Mouse (Mus musculus) ovary, adult 2 months (tissue): Measurements from ENCODE around the gene Fstl3. TPM values are rescaled to one million over a fixed set of nuclear protein-coding genes. Genes with fewer than 3 reads are reported as not detected.

Experiments
- polyA plus RNA-seq: library from polyadenylated mRNA; depleted of rRNA; stranded (reverse); fragments of >200 nt; gene quantifications from 2 replicates; pipeline ENCODE4 v1.2.3, GENCODE M21; 2012; rRNA removed

Gene Fstl3
- polyA plus RNA-seq: 44.1 and 45.1 TPM in 2 replicates

DNA sequence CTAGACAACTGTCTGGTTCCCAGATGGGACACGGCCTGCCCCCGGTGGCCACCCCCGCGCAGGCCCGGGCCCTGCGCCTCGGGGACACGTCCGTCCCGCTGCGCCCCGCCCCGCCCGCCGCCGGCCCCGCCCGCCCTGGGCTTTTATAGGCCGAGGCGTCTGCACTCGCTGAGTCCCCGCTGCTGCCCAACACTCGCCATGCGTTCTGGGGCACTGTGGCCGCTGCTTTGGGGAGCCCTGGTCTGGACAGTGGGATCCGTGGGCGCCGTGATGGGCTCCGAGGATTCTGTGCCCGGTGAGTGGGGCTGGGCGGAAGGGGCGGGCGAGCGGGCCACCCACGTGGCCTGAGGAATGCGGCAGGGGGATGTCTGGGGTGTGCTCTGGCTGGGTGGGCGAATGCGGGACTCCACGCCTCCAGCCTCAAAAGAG, at the start of gene Fstl3:
Gene Fstl3 (plus strand): TSS at position 170 of the 429 bp plus-strand sequence.

DNA sequence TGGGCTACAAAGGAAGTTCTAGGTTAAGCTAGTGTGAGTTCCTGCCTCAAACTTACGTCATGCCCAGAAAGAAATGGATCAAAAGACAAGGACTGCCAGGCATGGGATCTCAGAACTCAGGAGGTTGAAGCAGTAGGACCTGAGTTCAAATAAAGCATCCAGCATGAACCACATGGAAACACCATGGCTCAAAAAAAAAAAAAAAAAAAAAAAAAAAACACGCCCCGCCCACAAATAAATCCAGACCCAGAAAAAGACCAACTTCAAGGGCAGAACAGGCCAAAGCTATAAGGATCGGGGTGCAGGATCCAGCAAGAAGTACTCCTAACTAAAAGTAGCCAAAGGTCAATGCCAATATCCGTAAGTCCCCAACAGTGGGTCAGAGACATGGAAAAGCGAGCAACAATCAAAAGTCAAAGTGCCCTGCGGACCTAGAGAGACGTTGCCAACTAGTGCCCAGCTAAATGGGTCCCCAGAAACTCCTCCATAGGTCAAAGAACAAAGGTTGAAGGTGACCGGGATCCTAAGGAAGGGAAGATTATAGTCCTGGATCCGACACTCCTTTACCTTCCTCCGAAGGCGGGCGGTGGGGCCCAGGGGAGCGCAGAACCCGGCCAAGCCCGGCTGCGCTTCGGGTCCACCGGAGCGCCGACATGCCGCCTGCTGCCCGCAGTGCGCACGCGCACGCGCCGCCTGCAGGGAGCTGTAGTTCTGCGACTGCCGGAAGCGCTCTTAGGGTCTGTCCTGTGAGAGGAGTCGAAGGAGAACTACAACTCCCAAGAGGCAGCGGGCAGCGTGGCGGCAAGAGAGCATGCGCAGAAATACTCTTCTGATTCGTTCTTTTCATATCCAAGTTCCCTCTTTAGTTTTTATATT, 30.9 kb upstream of the Fstl3 start, which contains the start of gene Polrmt:
Gene Polrmt (minus strand): TSS at position 684 of the 876 bp plus-strand sequence.

DNA sequence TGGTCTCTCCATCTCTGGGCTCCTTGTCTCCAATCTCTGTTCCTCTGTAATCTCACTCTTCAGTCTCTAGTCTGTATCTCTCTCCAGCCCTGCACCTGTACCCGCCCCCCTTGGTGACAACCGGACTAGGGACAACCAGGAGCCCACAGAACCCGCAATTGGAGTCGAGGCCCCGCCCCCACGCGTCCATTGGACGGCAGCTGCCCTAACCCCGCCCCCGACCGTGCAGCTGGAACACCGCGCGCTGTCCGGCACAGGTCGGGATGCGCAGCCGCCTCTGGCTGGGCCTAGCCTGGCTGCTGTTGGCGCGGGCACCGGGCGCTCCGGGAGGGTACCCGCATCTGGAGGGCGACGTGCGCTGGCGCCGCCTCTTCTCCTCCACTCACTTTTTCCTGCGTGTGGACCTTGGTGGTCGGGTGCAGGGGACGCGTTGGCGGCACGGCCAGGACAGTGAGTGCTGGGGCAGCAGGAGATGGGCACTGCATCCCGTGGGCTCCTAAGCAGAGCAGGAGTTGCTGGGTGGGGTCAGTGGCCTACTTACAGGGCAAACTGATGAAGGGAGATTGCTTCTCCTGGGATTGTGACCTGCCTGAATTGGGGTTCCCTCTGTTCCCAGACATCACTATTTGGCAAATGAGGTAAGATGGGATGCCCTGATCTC, 22.1 kb upstream of the Fstl3 start, which contains the start of gene Fgf22:
Gene Fgf22 (plus strand): TSS at position 221 of the 661 bp plus-strand sequence.

DNA sequence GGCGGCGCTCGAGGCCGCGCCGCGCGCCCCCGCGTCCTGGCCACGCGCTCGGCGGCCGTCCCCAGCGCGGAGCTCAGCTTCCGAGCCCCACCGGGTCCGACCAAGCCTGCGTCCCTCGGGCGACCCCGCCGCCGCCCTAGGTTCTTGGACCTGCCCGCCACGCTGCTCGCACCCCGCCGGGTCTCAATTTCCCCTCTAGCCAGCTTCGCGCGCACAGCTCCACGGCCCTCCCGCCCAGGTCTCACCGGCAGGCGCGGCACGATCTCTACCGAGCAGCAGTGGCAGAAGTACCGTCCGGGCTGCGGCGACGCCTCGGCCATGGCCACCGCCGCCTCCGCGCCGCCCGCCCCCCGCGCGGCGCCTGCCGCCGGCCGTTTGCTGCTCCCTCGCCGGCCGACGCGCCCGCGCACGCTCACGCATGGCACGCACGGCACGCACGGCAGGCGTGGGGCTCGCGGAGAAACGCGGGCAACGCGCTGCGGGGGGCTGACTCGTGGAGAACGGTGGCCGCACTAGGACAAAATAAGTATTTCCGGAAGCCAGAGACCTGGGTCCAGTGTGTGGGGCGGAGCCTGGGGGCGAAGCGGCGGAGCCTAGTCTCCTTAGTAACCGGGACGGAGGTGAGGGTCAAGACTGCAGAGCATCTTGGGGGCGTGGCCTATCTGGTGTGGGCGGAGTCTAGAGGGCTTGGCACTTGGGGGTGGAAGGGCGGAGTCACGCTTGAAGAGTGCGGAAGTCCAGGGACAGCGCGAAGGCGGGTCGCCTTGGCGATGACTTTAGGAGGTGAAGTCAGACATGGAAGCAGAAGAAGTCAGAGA, 10.4 kb upstream of the Fstl3 start, which contains the start of gene Rnf126:
Gene Rnf126 (minus strand): TSS at position 445 of the 818 bp plus-strand sequence.

DNA sequence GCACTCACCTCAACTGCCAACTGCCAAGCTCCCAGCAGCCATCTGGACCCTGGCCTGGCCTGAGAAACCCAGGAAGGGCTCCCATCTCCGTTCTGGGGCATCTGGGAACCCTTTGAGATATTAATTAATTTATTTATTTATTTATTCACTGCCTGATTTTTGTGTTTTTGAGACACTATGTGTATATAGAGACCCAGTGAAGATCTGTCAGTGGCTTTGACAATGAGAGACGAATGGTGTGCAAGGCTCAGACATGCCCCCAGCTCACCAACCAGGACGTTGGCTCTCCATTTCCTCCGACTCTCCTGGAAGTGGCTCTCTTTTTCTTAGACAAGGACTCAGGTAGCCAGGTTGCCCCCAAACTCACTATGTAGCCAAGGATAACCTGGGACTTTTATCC, 13.8 kb downstream of the Fstl3 start, which contains the start of gene Prss57:
Gene Prss57 (minus strand): TSS at position 101 of the 400 bp plus-strand sequence.

DNA sequence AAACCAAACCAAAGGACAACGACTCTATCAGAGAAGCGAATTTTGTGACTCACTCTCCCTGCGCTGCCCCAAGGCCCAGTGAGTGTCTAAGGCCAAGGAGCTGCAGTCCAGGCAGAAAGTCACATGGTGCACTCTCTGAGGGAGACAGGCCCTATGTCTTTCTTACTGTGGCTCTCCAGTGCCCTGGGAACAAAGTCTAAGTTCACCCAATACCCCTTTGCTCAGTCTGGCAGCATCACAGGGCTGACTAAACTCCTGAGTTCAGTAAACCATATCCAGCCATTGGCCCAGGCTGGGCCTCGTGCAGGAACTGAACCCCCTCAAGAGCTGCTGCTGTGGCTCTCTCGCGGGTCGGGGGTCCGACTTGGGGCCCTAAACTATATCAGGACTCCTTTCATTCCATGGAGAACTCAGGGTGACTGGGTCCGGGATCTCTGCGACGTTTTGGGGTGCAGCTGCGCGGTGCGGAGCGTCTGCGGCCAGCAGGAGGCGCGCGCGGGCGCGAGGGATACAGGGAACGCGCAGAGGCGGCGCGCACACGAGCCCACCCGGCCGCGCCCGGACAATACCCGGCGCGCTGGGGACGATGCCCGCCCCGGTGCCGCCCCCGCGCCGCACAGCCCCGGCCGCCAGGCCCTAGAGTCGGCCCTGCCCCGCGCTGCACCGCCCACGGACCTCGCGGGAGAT, 16.1 kb downstream of the Fstl3 start, which contains the start of gene Palm:
Gene Palm (plus strand): TSS at position 522 of the 687 bp plus-strand sequence.

DNA sequence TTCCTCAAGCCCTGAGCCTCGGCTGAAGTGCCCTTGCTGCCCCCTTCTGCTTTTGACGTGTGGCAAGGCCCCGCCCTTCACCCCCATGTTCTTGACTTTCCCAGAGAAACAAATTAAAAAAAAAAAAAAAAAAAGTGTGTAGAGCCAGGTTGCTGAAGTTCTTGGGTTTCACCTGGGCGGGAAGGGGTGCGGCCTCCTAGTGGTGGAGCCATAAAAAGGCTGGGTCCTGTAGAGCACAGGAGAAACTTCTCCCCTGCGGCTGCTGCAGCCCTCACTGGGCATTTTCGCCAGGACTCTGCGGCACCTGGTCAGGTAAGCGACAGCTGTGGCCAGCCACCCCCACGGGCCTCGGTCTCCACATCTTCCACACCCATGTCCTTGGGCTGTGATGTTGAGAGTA, 43.7 kb downstream of the Fstl3 start, which contains the start of gene Misp:
Gene Misp (plus strand): TSS at position 208 of the 400 bp plus-strand sequence.

Other genes with a start within 250 kb of the Fstl3 start
- 46.8 and 52.3 TPM in 2 replicates for gene Plpp2, start 243.5 kb upstream of the Fstl3 start, polyA plus RNA-seq
- gene Mier2, start 222.1 kb upstream of the Fstl3 start, polyA plus RNA-seq: 205 and 206 TPM in 2 replicates
- not detected in 2 replicates for gene Theg, start 189.9 kb upstream of the Fstl3 start, polyA plus RNA-seq
- gene C2cd4c, start 163.2 kb upstream of the Fstl3 start, polyA plus RNA-seq: 1.0 and 1.1 TPM in 2 replicates
- 23.4 and 27.1 TPM in 2 replicates for gene Shc2, start 139.4 kb upstream of the Fstl3 start, polyA plus RNA-seq
- gene Odf3l2, start 131.5 kb upstream of the Fstl3 start, polyA plus RNA-seq: not detected in 2 replicates
- 0.37 and 0.41 TPM in 2 replicates for gene Madcam1, start 112.7 kb upstream of the Fstl3 start, polyA plus RNA-seq
- 157 and 195 TPM in 2 replicates for gene Tpgs1, start 107.9 kb upstream of the Fstl3 start, polyA plus RNA-seq
- gene Cdc34, start 95.1 kb upstream of the Fstl3 start, polyA plus RNA-seq: 105 and 140 TPM in 2 replicates
- gene Gzmm, start 88.3 kb upstream of the Fstl3 start, polyA plus RNA-seq: 0.38 and 0.59 TPM in 2 replicates
- gene Bsg, start 72.8 kb upstream of the Fstl3 start, polyA plus RNA-seq: 812 and 1,288 TPM in 2 replicates
- 15.6 and 16.5 TPM in 2 replicates for gene Hcn2, start 60.6 kb upstream of the Fstl3 start, polyA plus RNA-seq
- gene Polrmt, start 30.7 kb upstream of the Fstl3 start, polyA plus RNA-seq: 87.5 and 91.0 TPM in 2 replicates
- gene Fgf22, start 22.2 kb upstream of the Fstl3 start, polyA plus RNA-seq: 0.14 TPM in 1 of 2 replicates, not detected in the other
- gene Rnf126, start 10.3 kb upstream of the Fstl3 start, polyA plus RNA-seq: 308 and 375 TPM in 2 replicates
- 0.20 and 0.37 TPM in 2 replicates for gene Prss57, start 13.7 kb downstream of the Fstl3 start, polyA plus RNA-seq
- gene Palm, start 16.3 kb downstream of the Fstl3 start, polyA plus RNA-seq: 90.7 and 101 TPM in 2 replicates
- 5.1 and 6.2 TPM in 2 replicates for gene Misp, start 43.7 kb downstream of the Fstl3 start, polyA plus RNA-seq
- 420 and 461 TPM in 2 replicates for gene Ptbp1, start 77.2 kb downstream of the Fstl3 start, polyA plus RNA-seq
- gene Prtn3, start 97.2 kb downstream of the Fstl3 start, polyA plus RNA-seq: 9.7 and 11.8 TPM in 2 replicates
- 55.3 and 72.1 TPM in 2 replicates for gene Plppr3, start 97.4 kb downstream of the Fstl3 start, polyA plus RNA-seq
- gene Elane, start 109.0 kb downstream of the Fstl3 start, polyA plus RNA-seq: 0.20 and 1.7 TPM in 2 replicates
- 3,404 and 4,096 TPM in 2 replicates for gene Cfd, start 113.6 kb downstream of the Fstl3 start, polyA plus RNA-seq
- 147 and 148 TPM in 2 replicates for gene Med16, start 131.7 kb downstream of the Fstl3 start, polyA plus RNA-seq
- not detected in 2 replicates for gene Gm26602, start 133.6 kb downstream of the Fstl3 start, polyA plus RNA-seq
- 11.7 and 14.4 TPM in 2 replicates for gene Kiss1r, start 139.7 kb downstream of the Fstl3 start, polyA plus RNA-seq
- gene R3hdm4, start 143.9 kb downstream of the Fstl3 start, polyA plus RNA-seq: 253 and 262 TPM in 2 replicates
- 12.3 and 12.7 TPM in 2 replicates for gene Arid3a, start 149.8 kb downstream of the Fstl3 start, polyA plus RNA-seq
- 93.7 and 94.3 TPM in 2 replicates for gene Wdr18, start 182.9 kb downstream of the Fstl3 start, polyA plus RNA-seq
- gene Grin3b, start 193.4 kb downstream of the Fstl3 start, polyA plus RNA-seq: 0.26 and 0.77 TPM in 2 replicates
- gene Tmem259, start 207.1 kb downstream of the Fstl3 start, polyA plus RNA-seq: 471 and 485 TPM in 2 replicates
- 287 and 331 TPM in 2 replicates for gene Cnn2, start 211.3 kb downstream of the Fstl3 start, polyA plus RNA-seq
- 20.1 and 25.5 TPM in 2 replicates for gene Abca7, start 219.2 kb downstream of the Fstl3 start, polyA plus RNA-seq
- gene Arhgap45, start 239.4 kb downstream of the Fstl3 start, polyA plus RNA-seq: 23.1 and 27.9 TPM in 2 replicates